Mouse (Mus musculus): Measurements from ENCODE around the gene Tgfb3. TPM values are rescaled to one million over a fixed set of nuclear protein-coding genes. Genes with fewer than 3 reads are reported as not detected.

Gene Tgfb3
- polyA plus RNA-seq, 2 experiments: 1.2 to 1.3 TPM

DNA sequence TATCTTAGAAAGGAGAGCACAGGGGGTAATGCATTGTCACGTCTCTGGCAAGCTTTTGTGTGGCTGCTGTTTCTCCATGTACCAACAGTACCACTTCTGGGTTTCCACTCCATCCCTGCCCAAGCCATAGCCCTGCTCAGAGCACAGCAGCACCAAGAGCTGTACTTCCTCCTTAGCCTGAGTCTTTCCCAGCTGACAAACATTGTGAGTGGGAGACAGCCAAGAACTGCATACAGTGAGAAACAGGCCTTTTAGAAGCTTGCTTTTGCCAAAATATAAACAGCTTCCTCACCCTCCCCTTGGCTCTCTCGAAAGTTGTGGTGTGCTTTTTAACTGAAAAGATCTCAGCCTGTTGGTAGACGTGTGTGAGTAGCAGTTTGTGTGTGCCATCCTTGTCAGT lies 71.5 kb downstream of the Tgfb3 start:
- H3K27me3 ChIP-seq (ENCODE audit: control insufficient read depth, insufficient read depth, low read length): no peaks in the 10 kb centered on the region
- ATAC-seq (ENCODE audit: insufficient read depth): no peak
- H3K4me3 ChIP-seq (ENCODE audit: insufficient read depth in 1 of 2, low read depth in 2 of 2, low read length in 2 of 2): no peak overlapping the region
- no peak overlapping the region for H3K27ac ChIP-seq
- 53% methylated on average over 3 of the region's 3 CpGs for WGBS (ENCODE audit: insufficient replicate concordance)
- no peak for DNase-seq (ENCODE audit: low read depth in 3 of 3, low spot score in 3 of 3)
- H3K4me2 ChIP-seq (ENCODE audit: low read depth): no peak overlapping the region
- no peak overlapping the region for H3K9ac ChIP-seq (replicated peaks)
- H3K36me3 ChIP-seq (replicated peaks; ENCODE audit: control insufficient read depth, insufficient read depth, low read depth): no peaks in the 10 kb centered on the region
- peaks cover 0 to 6% of the 10 kb centered on the region in 2 experiments; a peak in 1 of 4 replicates for H3K4me1 ChIP-seq (replicated peaks; ENCODE audit: control insufficient read depth in 2 of 2, insufficient read depth in 2 of 2, low read length in 1 of 2)
- H3K9me3 ChIP-seq (ENCODE audit: control insufficient read depth, low read length): no peaks in the 10 kb centered on the region
- TF ChIP-seq EP300 (IDR thresholded peaks at IDR 0.05; ENCODE audit: low read depth) (no peak), CTCF (IDR thresholded peaks at IDR 0.05; ENCODE audit: low read depth) (no peak)

Other genes starting within 250 kb of the Tgfb3 start
- gene Ift43, start 3.5 kb upstream of the Tgfb3 start, polyA plus RNA-seq (2012; rRNA removed): 3.0 and 3.3 TPM in 2 replicates
- gene Ift43, start 3.5 kb upstream of the Tgfb3 start, polyA plus RNA-seq (2014; fragmentation: Nextera tagmentation; extraction: Ambion mirVana): 5.8 and 7.3 TPM in 2 replicates
- gene Gpatch2l, start 162.8 kb upstream of the Tgfb3 start, polyA plus RNA-seq (2012; rRNA removed): 3.3 and 4.1 TPM in 2 replicates
- 4.2 and 4.4 TPM in 2 replicates for gene Gpatch2l, start 162.8 kb upstream of the Tgfb3 start, polyA plus RNA-seq (2014; fragmentation: Nextera tagmentation; extraction: Ambion mirVana)